Mouse (Mus musculus): ENCODE measurements around the gene Dbt.
"Not testable (repeated sequence)": the region's sequence is repeated elsewhere in the genome, so short reads cannot be mapped to it uniquely, and the experiment has no call there.

The Dbt gene

DNA sequence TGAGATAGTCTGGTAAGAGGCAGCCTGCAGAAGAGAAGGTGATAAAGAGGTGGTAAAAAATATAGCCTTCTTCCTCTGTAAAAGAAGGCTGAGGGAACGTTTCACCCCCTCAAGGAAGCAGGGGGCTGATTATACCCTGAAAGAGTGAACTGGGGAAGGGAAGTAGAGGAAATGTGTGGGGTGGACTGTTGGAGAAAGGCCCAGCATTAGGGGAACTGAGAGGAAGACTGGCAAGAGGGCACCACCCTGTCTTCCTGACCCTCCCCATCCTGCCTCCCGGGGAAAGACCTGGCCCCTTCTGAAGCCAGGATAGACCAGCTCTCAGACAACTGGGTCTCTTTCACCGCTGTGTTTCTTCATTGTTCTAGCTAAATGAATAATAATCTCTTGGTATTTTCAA lies 29.7 kb downstream of the Dbt start:
- DNase-seq, result no peak

DNA sequence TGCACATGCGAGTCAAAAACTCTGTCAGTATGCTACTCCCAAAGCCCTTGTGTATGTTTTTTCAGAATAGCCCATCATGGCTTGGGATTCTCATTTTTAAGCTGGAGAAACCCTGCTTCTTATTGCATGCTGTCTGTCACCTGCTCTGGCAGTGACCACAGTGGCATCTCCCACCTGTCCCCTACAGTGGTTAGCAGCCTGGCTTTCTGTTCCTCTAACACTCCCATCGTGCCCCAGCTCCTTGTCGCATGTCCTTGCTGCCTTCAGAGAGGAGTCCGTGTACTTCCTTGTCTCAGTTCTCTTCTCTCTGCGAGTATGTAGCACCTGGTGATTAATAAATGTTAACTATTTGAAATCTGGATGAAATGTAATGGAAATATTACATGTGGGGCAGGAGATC lies 34.6 kb downstream of the Dbt start:
- no peak for DNase-seq

DNA sequence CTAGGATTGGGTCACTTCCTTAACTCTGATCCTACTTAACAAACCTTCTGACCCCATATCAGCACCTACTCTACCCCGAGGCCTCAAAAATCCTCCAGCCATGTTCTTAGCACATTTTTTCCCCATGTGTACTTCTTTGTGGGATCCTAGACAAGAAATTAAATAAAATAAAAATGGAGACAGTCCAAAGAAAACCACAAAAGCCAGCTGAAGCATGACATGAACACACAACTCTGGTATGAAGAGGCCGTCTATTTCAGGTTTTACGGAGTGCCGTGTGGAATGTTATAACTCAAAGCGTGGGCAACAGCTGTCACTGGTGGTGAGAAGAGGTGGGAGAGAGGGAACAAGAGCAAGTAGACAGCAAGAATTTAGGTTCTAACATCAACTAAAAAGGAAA lies 38.5 kb downstream of the Dbt start:
- DNase-seq, result no peak

GRCm38 (mm10) chr3:116561315-116561714 lies 48.4 kb downstream of the Dbt start:
- DNase-seq, result not testable (repeated sequence)

- no peak for DNase-seq
Observed at GRCm38 (mm10) chr3:116562408-116563094, 49.7 kb downstream of the Dbt start, which contains the start of gene Lrrc39. Gene Lrrc39, plus strand, starts transcription at chr3:116562973.

DNA sequence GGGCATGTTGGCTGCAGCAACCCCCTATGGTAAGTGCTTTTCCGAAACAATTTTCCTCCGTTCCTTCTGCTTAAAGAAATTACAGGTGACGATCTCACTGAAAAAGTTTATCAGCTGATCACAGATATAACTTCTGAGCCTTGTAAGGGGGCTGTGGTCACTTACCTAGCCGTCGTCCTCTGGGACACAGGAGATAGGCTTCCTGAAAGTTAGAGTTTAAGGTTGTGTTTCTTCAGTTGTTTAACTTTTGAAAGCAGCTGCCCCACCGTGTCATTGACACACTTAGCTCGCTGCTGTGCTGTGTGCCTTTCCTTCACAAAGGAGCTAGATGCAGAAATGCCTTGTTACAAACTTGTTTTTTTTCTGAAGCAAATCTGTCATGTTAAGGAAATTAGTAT lies 50.2 kb downstream of the Dbt start:
- no peak for DNase-seq

GRCm38 (mm10) chr3:116570628-116571027 lies 57.8 kb downstream of the Dbt start:
- DNase-seq, result no peak

DNA sequence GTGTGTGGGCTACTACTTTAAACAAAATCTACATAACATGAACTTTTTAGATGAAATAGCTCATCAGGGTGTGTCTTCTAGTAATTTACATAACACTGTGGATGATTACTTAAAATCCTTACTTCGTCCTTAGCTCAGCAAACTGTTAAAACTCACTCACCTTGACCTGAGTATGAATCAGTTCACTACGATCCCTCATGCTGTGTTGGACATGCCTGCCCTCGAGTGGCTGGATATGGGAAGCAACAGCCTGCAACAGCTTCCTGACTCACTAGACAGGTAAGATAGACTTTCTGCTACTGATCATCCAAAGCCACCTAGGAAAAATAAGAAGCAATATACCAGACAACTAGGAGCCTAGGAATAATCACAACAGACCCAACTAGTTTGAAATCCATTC lies 64.4 kb downstream of the Dbt start:
- DNase-seq, result no peak

DNA sequence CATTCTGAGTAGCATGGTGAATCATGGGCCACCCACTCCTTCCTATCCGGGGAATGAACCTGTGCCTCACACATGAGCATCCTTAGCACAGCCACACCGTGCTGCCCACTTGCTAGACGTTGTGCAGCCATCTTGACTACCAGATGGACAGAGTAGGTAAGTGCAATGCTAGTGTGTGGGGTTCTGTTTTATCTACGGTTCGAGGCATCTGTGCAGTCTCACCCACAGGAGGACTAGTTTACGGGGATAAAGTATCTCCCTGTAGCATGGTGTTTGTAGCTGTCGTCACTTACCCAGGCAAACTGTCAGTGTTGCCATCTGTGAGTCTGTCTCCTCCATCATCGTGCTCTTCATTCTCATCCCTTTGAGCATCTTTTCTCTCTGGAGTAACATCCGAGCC lies 69.3 kb downstream of the Dbt start:
- DNase-seq, result no peak

- DNase-seq, result no peak
Observed at GRCm38 (mm10) chr3:116594076-116594727, 81.3 kb downstream of the Dbt start.

DNA sequence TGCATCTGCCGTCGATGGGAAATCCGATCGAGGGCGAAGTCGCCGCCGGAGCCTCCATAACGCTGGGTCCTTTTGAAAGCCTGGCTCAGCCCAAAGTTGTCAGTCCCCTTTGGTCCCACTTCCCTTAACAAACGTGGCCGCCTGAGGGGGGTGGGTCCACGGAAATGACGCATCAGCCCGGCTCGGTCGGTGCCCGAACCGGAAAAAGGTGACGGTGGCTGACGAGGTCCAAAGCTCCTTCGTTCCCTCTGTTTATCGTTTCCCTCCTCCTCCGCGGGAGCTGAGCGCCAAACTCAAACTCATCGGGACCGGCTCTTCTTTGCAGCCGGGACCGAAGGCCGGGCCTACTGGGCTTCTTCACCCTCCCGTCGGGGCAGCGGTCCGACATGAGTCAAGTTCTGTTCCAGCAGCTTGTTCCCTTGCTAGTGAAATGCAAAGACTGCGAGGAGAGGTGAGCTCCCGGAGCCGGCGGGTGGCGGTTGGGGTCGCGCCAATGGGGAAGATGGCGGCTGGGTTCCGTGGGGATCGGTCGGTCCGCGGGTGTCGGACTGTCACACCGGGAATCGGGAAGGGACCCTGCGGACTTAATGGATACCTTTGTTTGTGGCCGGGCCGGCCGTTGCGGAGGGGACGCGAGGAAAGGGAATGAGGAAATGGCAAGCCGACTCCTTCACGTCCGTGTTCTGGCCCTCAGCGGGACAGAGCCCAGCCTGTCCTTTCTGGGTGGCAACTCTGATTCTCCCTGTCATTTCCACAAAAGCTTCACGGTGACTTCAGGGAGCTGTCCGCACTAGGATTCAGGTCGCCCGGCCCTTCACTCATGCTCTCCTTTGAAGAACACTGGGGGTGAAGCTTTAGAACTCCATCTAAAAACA lies 82.1 kb downstream of the Dbt start, which contains the start of gene Sass6:
Sass6 (plus strand) TSS at position 255 of the 875 bp plus-strand sequence.
- DNase-seq, result peak; percentile 94

GRCm38 (mm10) chr3:116595603-116595991 lies 82.7 kb downstream of the Dbt start:
- DNase-seq, result no peak

Measured in kidney, adult 11 months (tissue).